Mouse (Mus musculus) gastrocnemius, adult 18-20 months (tissue): ENCODE results near the gene Zfp143. TPM values are rescaled to one million over a fixed set of nuclear protein-coding genes. Genes with fewer than 3 reads are reported as not detected.
"Not testable (repeated sequence)": the region's sequence is repeated elsewhere in the genome, so short reads cannot be mapped to it uniquely, and the experiment has no call there.

Source experiments
- DNase-seq: peaks from one replicate; pipeline ENCODE4 v3.0.0; 2021; ENCODE audit warnings: low spot score
- long read RNA-seq, 2 experiments: library from polyadenylated mRNA; stranded (forward); transcript quantifications; one replicate each; pipeline ENCODE4 v2.0.0; 2021
- total RNA-seq, 2 experiments: library from RNA; stranded (reverse); gene quantifications; 2 replicates each; pipeline ENCODE4 v1.2.3; 2021

The Zfp143 gene
- total RNA-seq: 1 to 10 TPM; 8.3 to 8.6 TPM
- long read RNA-seq, experiment 1, transcript Zfp143-201 (16 exons, 3,003 nt): major isoform, 6 of 11 reads
- long read RNA-seq, experiment 1, transcript Zfp143-205 (16 exons, 2,631 nt): minor isoform, 5 of 11 reads
- long read RNA-seq, experiment 1, partial matches to known transcripts: 0 of 11 reads
- long read RNA-seq, experiment 1, other reads (novel, unspliced or antisense): 0 of 11 reads
- long read RNA-seq, experiment 2, transcript Zfp143-205 (16 exons, 2,631 nt): major isoform, 7 of 12 reads
- long read RNA-seq, experiment 2, partial matches to known transcripts: 0 of 12 reads
- long read RNA-seq, experiment 2, other reads (novel, unspliced or antisense): 2 of 12 reads

GRCm38 (mm10) chr7:110061199-110061751, at the start of gene Zfp143:
TSS of gene Zfp143 (plus strand) at chr7:110061217.
- peak; percentile 100 for DNase-seq

GRCm38 (mm10) chr7:110011417-110011816, 49.6 kb upstream of the Zfp143 start:
- DNase-seq: no peak

GRCm38 (mm10) chr7:110014272-110014671, 46.7 kb upstream of the Zfp143 start:
- no peak for DNase-seq

GRCm38 (mm10) chr7:110018117-110018630, 42.8 kb upstream of the Zfp143 start, which contains the start of gene Ipo7:
TSS of gene Ipo7 (plus strand) at chr7:110018274.
- peak; percentile 96 for DNase-seq

GRCm38 (mm10) chr7:110018631-110019482, 42.2 kb upstream of the Zfp143 start:
- peak; percentile 71 for DNase-seq

GRCm38 (mm10) chr7:110023553-110023952, 37.5 kb upstream of the Zfp143 start:
- no peak for DNase-seq

- no peak for DNase-seq
These were observed 34.4 kb upstream of the Zfp143 start for GRCm38 (mm10) chr7:110026594-110026993.

- DNase-seq: no peak
These were observed 32.2 kb upstream of the Zfp143 start for GRCm38 (mm10) chr7:110028826-110029225.

GRCm38 (mm10) chr7:110030342-110030741, 30.7 kb upstream of the Zfp143 start:
- no peak for DNase-seq

- DNase-seq: not testable (repeated sequence)
These were observed 3.3 kb upstream of the Zfp143 start for GRCm38 (mm10) chr7:110057723-110058122.

GRCm38 (mm10) chr7:110059092-110059785, 1.8 kb upstream of the Zfp143 start:
- no peak for DNase-seq

- no peak for DNase-seq
These were observed 830 bp upstream of the Zfp143 start for GRCm38 (mm10) chr7:110060106-110060668.

GRCm38 (mm10) chr7:110060669-110061198, 283 bp upstream of the Zfp143 start:
- peak; percentile 19 for DNase-seq

GRCm38 (mm10) chr7:110061752-110062273, 796 bp downstream of the Zfp143 start:
- peak; percentile 93 for DNase-seq

GRCm38 (mm10) chr7:110063731-110064130, 2.7 kb downstream of the Zfp143 start:
- DNase-seq: no peak

- DNase-seq: no peak
These were observed 8.1 kb downstream of the Zfp143 start for GRCm38 (mm10) chr7:110069070-110069469.

- no peak for DNase-seq
These were observed 17.2 kb downstream of the Zfp143 start for GRCm38 (mm10) chr7:110078168-110078567.

GRCm38 (mm10) chr7:110083386-110084165, 22.6 kb downstream of the Zfp143 start:
- DNase-seq: peak; percentile 64

GRCm38 (mm10) chr7:110085217-110085616, 24.2 kb downstream of the Zfp143 start:
- DNase-seq: no peak

GRCm38 (mm10) chr7:110087914-110088313, 26.9 kb downstream of the Zfp143 start:
- DNase-seq: no peak
